Mouse (Mus musculus) ovary, postnatal 36 days (tissue): Measurements from ENCODE around the gene Hist1h4f.
"Not testable (repeated sequence)": the region's sequence is repeated elsewhere in the genome, so short reads cannot be mapped to it uniquely, and the experiment has no call there.

Experiments
- DNase-seq: peaks from one replicate; pipeline ENCODE4 v3.0.0; 2022; ENCODE audit warnings: low spot score, mixed read lengths

Gene Hist1h4f

GRCm38 (mm10) chr13:23576351-23576881 lies 25.0 kb upstream of the Hist1h4f start:
- no peak for DNase-seq

GRCm38 (mm10) chr13:23575864-23576313 lies 24.4 kb upstream of the Hist1h4f start:
- DNase-seq: not testable (repeated sequence)

- no peak for DNase-seq
Observed at GRCm38 (mm10) chr13:23575271-23575851, 23.9 kb upstream of the Hist1h4f start, which contains the start of gene Hist1h3d. Hist1h3d (plus strand) TSS chr13:23575763.

GRCm38 (mm10) chr13:23574546-23575170 lies 23.2 kb upstream of the Hist1h4f start:
- DNase-seq: not testable (repeated sequence)

GRCm38 (mm10) chr13:23573898-23574524 lies 22.6 kb upstream of the Hist1h4f start, which contains the start of the genes Hist1h2bf and Hist1h2ad:
Hist1h2bf (minus strand) TSS chr13:23574196.
Hist1h2ad (plus strand) TSS chr13:23574381.
- DNase-seq: peak; percentile 75

GRCm38 (mm10) chr13:23573034-23573897 lies 21.8 kb upstream of the Hist1h4f start:
- DNase-seq: not testable (repeated sequence)

GRCm38 (mm10) chr13:23572218-23573033 lies 21.0 kb upstream of the Hist1h4f start:
- no peak for DNase-seq

GRCm38 (mm10) chr13:23571504-23572217 lies 20.2 kb upstream of the Hist1h4f start:
- DNase-seq: not testable (repeated sequence)

GRCm38 (mm10) chr13:23571022-23571503 lies 19.6 kb upstream of the Hist1h4f start, which contains the start of the genes Hist1h2ae and Hist1h2bg:
Hist1h2ae (minus strand) TSS chr13:23571220.
Hist1h2bg (plus strand) TSS chr13:23571396.
- DNase-seq: peak; percentile 69

GRCm38 (mm10) chr13:23570261-23571021 lies 19.0 kb upstream of the Hist1h4f start:
- DNase-seq: not testable (repeated sequence)

- DNase-seq: no peak
Observed at GRCm38 (mm10) chr13:23564482-23564881, 13.0 kb upstream of the Hist1h4f start.

- no peak for DNase-seq
Observed at GRCm38 (mm10) chr13:23562699-23563462, 11.4 kb upstream of the Hist1h4f start.

GRCm38 (mm10) chr13:23561883-23562659 lies 10.6 kb upstream of the Hist1h4f start, which contains the start of gene Hist1h3e:
Hist1h3e (minus strand) TSS chr13:23562369.
- peak; percentile 91 for DNase-seq

- not testable (repeated sequence) for DNase-seq
Observed at GRCm38 (mm10) chr13:23561531-23561882, 10.1 kb upstream of the Hist1h4f start.

- not testable (repeated sequence) for DNase-seq
Observed at GRCm38 (mm10) chr13:23560699-23561098, 9.3 kb upstream of the Hist1h4f start.

GRCm38 (mm10) chr13:23556906-23557305 lies 5.5 kb upstream of the Hist1h4f start:
- DNase-seq: no peak

- peak; percentile 47 for DNase-seq
Observed at GRCm38 (mm10) chr13:23555839-23556416, 4.5 kb upstream of the Hist1h4f start.
